Mouse (Mus musculus): ENCODE measurements around the gene Svs5. TPM values are rescaled to one million over a fixed set of nuclear protein-coding genes. Genes with fewer than 3 reads are reported as not detected.

The Svs5 gene
- total and polyA plus RNA-seq, 3 experiments, result not detected

- 22% methylated on average over 3 of the region's 3 CpGs for WGBS
- H3K4me1 ChIP-seq (ENCODE audit: control insufficient read depth, insufficient read depth, low read length), result no peaks in the 10 kb centered on the region
- no peaks in the 10 kb centered on the region for H3K36me3 ChIP-seq (ENCODE audit: control insufficient read depth, insufficient read depth, low read length)
- no peak for DNase-seq
- intact Hi-C loops (cut with DNase I), result no loop called here
- H3K79me2 ChIP-seq (replicated peaks; ENCODE audit: control insufficient read depth, insufficient read depth, low read length), result no peaks in the 10 kb centered on the region
- peaks cover 2% of the 10 kb centered on the region; the same call in 1 of the 2 replicates for H3K27me3 ChIP-seq (ENCODE audit: control insufficient read depth, insufficient read depth, low read length)
- no peak overlapping the region for H3K9ac ChIP-seq (ENCODE audit: low read depth, low read length)
- TF ChIP-seq CTCF (IDR thresholded peaks at IDR 0.05) (no peak), POLR2A (IDR thresholded peaks at IDR 0.05; ENCODE audit: insufficient read depth, low read depth, low read length) (no peak), EP300 (IDR thresholded peaks at IDR 0.05; ENCODE audit: insufficient read depth, low read depth, low read length) (no peak)
- no peak overlapping the region for H3K4me3 ChIP-seq
- no peak overlapping the region for H3K27ac ChIP-seq
Measured at GRCm38 (mm10) chr2:164372408-164373053, 40.0 kb downstream of the Svs5 start.

- WGBS, result 39% methylated on average over 4 of the region's 4 CpGs
- Histone ChIP-seq H3K9ac (ENCODE audit: low read depth, low read length) (no peak overlapping the region), H3K36me3 (ENCODE audit: control insufficient read depth, insufficient read depth, low read length) (no peaks in the 10 kb centered on the region), H3K4me3 (no peak overlapping the region), H3K27me3 (ENCODE audit: control insufficient read depth, insufficient read depth, low read length) (peaks cover 2% of the 10 kb centered on the region; the same call in 1 of the 2 replicates), H3K4me1 (ENCODE audit: control insufficient read depth, insufficient read depth, low read length) (no peaks in the 10 kb centered on the region), H3K27ac (no peak overlapping the region), H3K79me2 (replicated peaks; ENCODE audit: control insufficient read depth, insufficient read depth, low read length) (no peaks in the 10 kb centered on the region)
- intact Hi-C loops (cut with DNase I), result no loop called here
- no peak for TF ChIP-seq EP300 (IDR thresholded peaks at IDR 0.05; ENCODE audit: insufficient read depth, low read depth, low read length)
- TF ChIP-seq POLR2A (IDR thresholded peaks at IDR 0.05; ENCODE audit: insufficient read depth, low read depth, low read length), result no peak
- no peak for TF ChIP-seq CTCF (IDR thresholded peaks at IDR 0.05)
- no peak for DNase-seq
Measured at GRCm38 (mm10) chr2:164373187-164373586, 40.6 kb downstream of the Svs5 start.

- Histone ChIP-seq H3K27me3 (ENCODE audit: control insufficient read depth, insufficient read depth, low read length) (peaks cover 2% of the 10 kb centered on the region; the same call in 1 of the 2 replicates), H3K4me1 (ENCODE audit: control insufficient read depth, insufficient read depth, low read length) (no peaks in the 10 kb centered on the region), H3K4me3 (no peak overlapping the region), H3K79me2 (replicated peaks; ENCODE audit: control insufficient read depth, insufficient read depth, low read length) (no peaks in the 10 kb centered on the region), H3K27ac (no peak overlapping the region), H3K36me3 (ENCODE audit: control insufficient read depth, insufficient read depth, low read length) (no peaks in the 10 kb centered on the region), H3K9ac (ENCODE audit: low read depth, low read length) (no peak overlapping the region)
- WGBS, result 56% methylated on average over 15 of the region's 15 CpGs
- DNase-seq, result no peak
- intact Hi-C loops (cut with DNase I), result no loop called here
- TF ChIP-seq EP300 (IDR thresholded peaks at IDR 0.05; ENCODE audit: insufficient read depth, low read depth, low read length), result no peak
- TF ChIP-seq CTCF (IDR thresholded peaks at IDR 0.05), result no peak
- TF ChIP-seq POLR2A (IDR thresholded peaks at IDR 0.05; ENCODE audit: insufficient read depth, low read depth, low read length), result no peak
Measured at GRCm38 (mm10) chr2:164377478-164378426, 45.2 kb downstream of the Svs5 start.

GRCm38 (mm10) chr2:164381726-164382125, 49.2 kb downstream of the Svs5 start:
- WGBS, result 80% methylated on average over 8 of the region's 8 CpGs
- no peaks in the 10 kb centered on the region for H3K79me2 ChIP-seq (replicated peaks; ENCODE audit: control insufficient read depth, insufficient read depth, low read length)
- intact Hi-C loops (cut with DNase I), result no loop called here
- H3K36me3 ChIP-seq (ENCODE audit: control insufficient read depth, insufficient read depth, low read length), result no peaks in the 10 kb centered on the region
- H3K4me3 ChIP-seq, result no peak overlapping the region
- H3K4me1 ChIP-seq (ENCODE audit: control insufficient read depth, insufficient read depth, low read length), result no peaks in the 10 kb centered on the region; the same call in 1 of the 2 replicates
- peak; percentile 24; the same call in 1 of the 2 replicates for TF ChIP-seq CTCF (IDR thresholded peaks at IDR 0.05)
- TF ChIP-seq EP300 (IDR thresholded peaks at IDR 0.05; ENCODE audit: insufficient read depth, low read depth, low read length), result no peak
- no peak overlapping the region for H3K9ac ChIP-seq (ENCODE audit: low read depth, low read length)
- H3K27me3 ChIP-seq (ENCODE audit: control insufficient read depth, insufficient read depth, low read length), result peaks cover 2% of the 10 kb centered on the region; the same call in 1 of the 2 replicates
- no peak for DNase-seq
- H3K27ac ChIP-seq, result no peak overlapping the region

- no peak for TF ChIP-seq EP300 (IDR thresholded peaks at IDR 0.05; ENCODE audit: insufficient read depth, low read depth, low read length)
- TF ChIP-seq CTCF (IDR thresholded peaks at IDR 0.05), result no peak
- TF ChIP-seq POLR2A (IDR thresholded peaks at IDR 0.05; ENCODE audit: insufficient read depth, low read depth, low read length), result no peak
- H3K36me3 ChIP-seq (ENCODE audit: control insufficient read depth, insufficient read depth, low read length), result no peaks in the 10 kb centered on the region
- H3K79me2 ChIP-seq (replicated peaks; ENCODE audit: control insufficient read depth, insufficient read depth, low read length), result no peaks in the 10 kb centered on the region
- no peak for DNase-seq
- 38% methylated on average over 3 of the region's 3 CpGs for WGBS
- no peak overlapping the region for H3K9ac ChIP-seq (ENCODE audit: low read depth, low read length)
- no peaks in the 10 kb centered on the region; the same call in 1 of the 2 replicates for H3K4me1 ChIP-seq (ENCODE audit: control insufficient read depth, insufficient read depth, low read length)
- no peak overlapping the region for H3K27ac ChIP-seq
- H3K4me3 ChIP-seq, result no peak overlapping the region
- intact Hi-C loops (cut with DNase I), result no loop called here
- no peaks in the 10 kb centered on the region for H3K27me3 ChIP-seq (ENCODE audit: control insufficient read depth, insufficient read depth, low read length)
Measured at GRCm38 (mm10) chr2:164382971-164383370, 50.4 kb downstream of the Svs5 start.

Small RNA genes within 50 kb of the gene (microRNA-seq; reads per million reads assigned to microRNA genes)
- 0 reads per million in 2 experiments for gene Mir7678

Other genes starting within 250 kb of the Svs5 start
- not detected for gene Kcns1, start 161.6 kb upstream of the Svs5 start, total RNA-seq (2021)
- gene Kcns1, start 161.6 kb upstream of the Svs5 start, polyA plus RNA-seq (2012; rRNA removed), result 0.12 and 0.18 TPM in 2 replicates
- gene Wfdc5, start 150.0 kb upstream of the Svs5 start, total RNA-seq (2021), result not detected
- not detected in 2 replicates for gene Wfdc5, start 150.0 kb upstream of the Svs5 start, polyA plus RNA-seq (2012; rRNA removed)
- gene Wfdc12, start 142.1 kb upstream of the Svs5 start, total RNA-seq (2021), result not detected
- not detected in 2 replicates for gene Wfdc12, start 142.1 kb upstream of the Svs5 start, polyA plus RNA-seq (2012; rRNA removed)
- gene Wfdc15a, start 132.6 kb upstream of the Svs5 start, total RNA-seq (2021), result not detected
- gene Wfdc15a, start 132.6 kb upstream of the Svs5 start, polyA plus RNA-seq (2012; rRNA removed), result not detected in 2 replicates
- not detected for gene Wfdc15b, start 111.1 kb upstream of the Svs5 start, total RNA-seq (2021)
- gene Wfdc15b, start 111.1 kb upstream of the Svs5 start, polyA plus RNA-seq (2012; rRNA removed), result not detected in 2 replicates
- gene Svs2, start 94.3 kb upstream of the Svs5 start, total RNA-seq (2021), result not detected
- gene Svs2, start 94.3 kb upstream of the Svs5 start, polyA plus RNA-seq (2012; rRNA removed), result not detected in 2 replicates
- gene Svs3b, start 76.1 kb upstream of the Svs5 start, total RNA-seq (2021), result not detected
- gene Svs3b, start 76.1 kb upstream of the Svs5 start, polyA plus RNA-seq (2012; rRNA removed), result not detected in 2 replicates
- gene Svs4, start 54.3 kb upstream of the Svs5 start, total RNA-seq (2021), result not detected
- gene Svs4, start 54.3 kb upstream of the Svs5 start, polyA plus RNA-seq (2012; rRNA removed), result not detected in 2 replicates
- gene Svs3a, start 43.5 kb upstream of the Svs5 start, total RNA-seq (2021), result not detected
- not detected in 2 replicates for gene Svs3a, start 43.5 kb upstream of the Svs5 start, polyA plus RNA-seq (2012; rRNA removed)
- not detected for gene Svs6, start 16.0 kb upstream of the Svs5 start, total RNA-seq (2021)
- gene Svs6, start 16.0 kb upstream of the Svs5 start, polyA plus RNA-seq (2012; rRNA removed), result not detected in 2 replicates
- 10 to 100 TPM; 10.9 to 26.4 TPM for gene Slpi, start 56.4 kb downstream of the Svs5 start, total RNA-seq (2021)
- 3.1 and 8.3 TPM in 2 replicates for gene Slpi, start 56.4 kb downstream of the Svs5 start, polyA plus RNA-seq (2012; rRNA removed)
- not detected for gene Rbpjl, start 70.4 kb downstream of the Svs5 start, total RNA-seq (2021)
- gene Rbpjl, start 70.4 kb downstream of the Svs5 start, polyA plus RNA-seq (2012; rRNA removed), result 0.03 and 0.18 TPM in 2 replicates
- under 1 TPM; 0.26 to 0.43 TPM for gene Matn4, start 72.4 kb downstream of the Svs5 start, total RNA-seq (2021)
- 0.70 and 0.82 TPM in 2 replicates for gene Matn4, start 72.4 kb downstream of the Svs5 start, polyA plus RNA-seq (2012; rRNA removed)
- 10 to 100 TPM; 20.2 to 26.0 TPM for gene Sdc4, start 111.1 kb downstream of the Svs5 start, total RNA-seq (2021)
- 14.7 and 15.5 TPM in 2 replicates for gene Sdc4, start 111.1 kb downstream of the Svs5 start, polyA plus RNA-seq (2012; rRNA removed)
- 10 to 100 TPM; 21.1 to 26.4 TPM for gene Sys1, start 124.2 kb downstream of the Svs5 start, total RNA-seq (2021)
- gene Sys1, start 124.2 kb downstream of the Svs5 start, polyA plus RNA-seq (2012; rRNA removed), result 52.0 and 55.0 TPM in 2 replicates
- gene Gm20458, start 128.2 kb downstream of the Svs5 start, total RNA-seq (2021), result 1 to 10 TPM; 8.0 to 9.2 TPM
- gene Gm20458, start 128.2 kb downstream of the Svs5 start, polyA plus RNA-seq (2012; rRNA removed), result 7.8 and 17.2 TPM in 2 replicates
- not detected for gene Trp53tg5, start 141.0 kb downstream of the Svs5 start, total RNA-seq (2021)
- gene Trp53tg5, start 141.0 kb downstream of the Svs5 start, polyA plus RNA-seq (2012; rRNA removed), result not detected in 2 replicates
- 10 to 100 TPM in 1 of 2 experiments, 1 to 10 TPM in 1; 8.0 to 10.3 TPM for gene Dbndd2, start 153.4 kb downstream of the Svs5 start, total RNA-seq (2021)
- gene Dbndd2, start 153.4 kb downstream of the Svs5 start, polyA plus RNA-seq (2012; rRNA removed), result 17.9 and 31.9 TPM in 2 replicates
- 10 to 100 TPM; 31.3 to 31.5 TPM for gene Pigt, start 164.8 kb downstream of the Svs5 start, total RNA-seq (2021)
- gene Pigt, start 164.8 kb downstream of the Svs5 start, polyA plus RNA-seq (2012; rRNA removed), result 47.1 and 51.3 TPM in 2 replicates
- gene Wfdc2, start 229.7 kb downstream of the Svs5 start, total RNA-seq (2021), result 1 to 10 TPM in 1 of 2 experiments, under 1 TPM in 1; 0.43 to 1.3 TPM
- 0.50 and 78.4 TPM in 2 replicates for gene Wfdc2, start 229.7 kb downstream of the Svs5 start, polyA plus RNA-seq (2012; rRNA removed)
- gene Spint3, start 240.7 kb downstream of the Svs5 start, total RNA-seq (2021), result not detected
- gene Spint3, start 240.7 kb downstream of the Svs5 start, polyA plus RNA-seq (2012; rRNA removed), result not detected in 2 replicates